Comparison of ENCODE assay signal across 29 mouse cellular contexts in genomic region chr12:79118991-79119390, GRCm38 (mm10). TPM values are rescaled to one million over a fixed set of nuclear protein-coding genes. Genes with fewer than 3 reads are reported as not detected.
DNase-seq lines count a peak whose midpoint lies in the region; ATAC-seq and TF ChIP-seq lines count a peak whose summit lies in the region.
"Had no signal": no experiment of that assay in that cellular context is flagged by ENCODE, and none has a peak within 500 bp of the region (broad histone marks: within the 10 kb centered on the region; RNA-seq: fewer than 3 reads in every experiment).

No protein-coding gene starts in this region.

- no peak for ATAC-seq in kidney, embryonic 15.5 days (replicated peaks; ENCODE audit: low FRiP score)
- ATAC-seq: CD4-positive, CD25-positive, alpha-beta regulatory T cell, adult 4 months; forebrain, embryonic 13.5 days; forebrain, embryonic 16.5 days; hindbrain, embryonic 16.5 days had no signal

- WGBS in kidney, adult 2 months, result 55% methylated on average over 4 of the region's 4 CpGs
- WGBS in kidney, embryonic 15.5 days, result 88% methylated on average over 4 of the region's 4 CpGs

- no peak overlapping the region for H3K4me3 ChIP-seq in kidney, adult 2 months (ENCODE audit: insufficient read depth, low read depth, low read length)
- no peak overlapping the region for H3K4me3 ChIP-seq in kidney, embryonic 15.5 days (replicated peaks)
- H3K4me3 ChIP-seq: forebrain, embryonic 10.5 days; forebrain, embryonic 13.5 days; hindbrain, embryonic 10.5 days; hindbrain, embryonic 13.5 days had no signal

- no peak for TF ChIP-seq POLR2A in kidney, adult 2 months (IDR thresholded peaks at IDR 0.05; ENCODE audit: low read depth, low read length)

- no peak overlapping the region for H3K27ac ChIP-seq in kidney, adult 2 months (ENCODE audit: insufficient read depth, low read depth, low read length)
- no peak overlapping the region for H3K27ac ChIP-seq in kidney, embryonic 15.5 days
- H3K27ac ChIP-seq: forebrain, embryonic 10.5 days; forebrain, embryonic 13.5 days; hindbrain, embryonic 10.5 days; hindbrain, embryonic 13.5 days had no signal

- H3K4me2 ChIP-seq in kidney, embryonic 15.5 days, result no peak overlapping the region
- H3K4me2 ChIP-seq: forebrain, embryonic 13.5 days; heart, embryonic 11.5 days; hindbrain, embryonic 13.5 days had no signal

- no peaks in the 10 kb centered on the region for H3K27me3 ChIP-seq in kidney, adult 2 months (replicated peaks; ENCODE audit: control insufficient read depth, insufficient read depth, low read length)
- no peaks in the 10 kb centered on the region for H3K27me3 ChIP-seq in kidney, embryonic 15.5 days
- H3K27me3 ChIP-seq: forebrain, embryonic 13.5 days; hindbrain, embryonic 13.5 days had no signal

- no peak overlapping the region for H3K9ac ChIP-seq in kidney, embryonic 15.5 days
- H3K9ac ChIP-seq: forebrain, embryonic 13.5 days; hindbrain, embryonic 13.5 days had no signal

- no peaks in the 10 kb centered on the region for H3K9me3 ChIP-seq in kidney, embryonic 15.5 days (replicated peaks)
- H3K9me3 ChIP-seq: forebrain, embryonic 10.5 days; forebrain, embryonic 13.5 days; hindbrain, embryonic 10.5 days; hindbrain, embryonic 13.5 days had no signal

- TF ChIP-seq CTCF in kidney, adult 2 months (conservative IDR thresholded peaks at IDR 0.05; ENCODE audit: insufficient read depth, insufficient read length, low read depth, low read length), result no peak

- peak; percentile 71 for DNase-seq in kidney, adult 2 months
- DNase-seq in kidney, postnatal 4 days, result no peak
- DNase-seq in kidney, postnatal 14 days, result peak; percentile 20
- DNase-seq in kidney, postnatal 36 days, result peak; percentile 31 to 55
- DNase-seq in left cerebral cortex, adult 9 months (ENCODE audit: low spot score in 2 of 2), result no peak
- DNase-seq in layer of hippocampus, postnatal 25 days (ENCODE audit: extremely low spot score in 1 of 2, low spot score in 1 of 2), result no peak
- DNase-seq: adrenal gland, adult 8-10 months; adrenal gland, postnatal 25 days; cerebellum, adult 11-12 months; cerebellum, adult 8-10 months; cerebellum, postnatal 10 days; cerebellum, postnatal 36 days; embryo, embryonic 11 days; gastrocnemius, postnatal 10 days; gastrocnemius, postnatal 36 days had no signal

- H3K4me1 ChIP-seq in kidney, adult 2 months (ENCODE audit: control insufficient read depth, insufficient read depth, low read length), result peaks cover 6% of the 10 kb centered on the region; the same call in 1 of the 2 replicates
- no peaks in the 10 kb centered on the region for H3K4me1 ChIP-seq in kidney, embryonic 15.5 days
- H3K4me1 ChIP-seq: forebrain, embryonic 10.5 days; forebrain, embryonic 13.5 days; hindbrain, embryonic 10.5 days; hindbrain, embryonic 13.5 days had no signal

- H3K36me3 ChIP-seq in kidney, adult 2 months (ENCODE audit: control insufficient read depth, insufficient read depth, low read length), result no peaks in the 10 kb centered on the region
- no peaks in the 10 kb centered on the region for H3K36me3 ChIP-seq in kidney, embryonic 15.5 days
- H3K36me3 ChIP-seq: forebrain, embryonic 10.5 days; hindbrain, embryonic 10.5 days; hindbrain, embryonic 13.5 days had no signal

RNA-seq across cellular contexts. Expression of gene Arg2, which starts 11.6 kb away (rescaled TPM):
- 19.2 and 26.3 TPM in 2 replicates for polyA plus RNA-seq in kidney, adult 2 months (2012; rRNA removed)
- 13.2 and 14.6 TPM in 2 replicates for polyA plus RNA-seq in kidney, embryonic 15.5 days (2015; fragmentation: Nextera tagmentation; extraction: Ambion mirVana)
- total RNA-seq in layer of hippocampus, postnatal 25 days (2021), result 1 to 10 TPM; 3.1 to 4.3 TPM
- total RNA-seq: gastrocnemius, adult 18-20 months; gastrocnemius, postnatal 10 days; gastrocnemius, postnatal 36 days; granulocyte monocyte progenitor cell, adult 5-6 weeks; heart, postnatal 25 days; MEL had no signal
- polyA plus RNA-seq: heart, postnatal 0 days had no signal

RNA-seq across cellular contexts. Expression of gene Pigh, which starts 29.5 kb away (rescaled TPM):
- polyA plus RNA-seq in kidney, adult 2 months (2012; rRNA removed), result 12.4 and 17.1 TPM in 2 replicates
- 31.7 and 36.2 TPM in 2 replicates for polyA plus RNA-seq in kidney, embryonic 15.5 days (2015; fragmentation: Nextera tagmentation; extraction: Ambion mirVana)
- total RNA-seq in layer of hippocampus, postnatal 25 days (2021), result 10 to 100 TPM; 10.1 to 10.9 TPM

RNA-seq across cellular contexts. Expression of gene Vti1b, which starts 53.5 kb away (rescaled TPM):
- 49.4 and 50.7 TPM in 2 replicates for polyA plus RNA-seq in kidney, adult 2 months (2012; rRNA removed)
- polyA plus RNA-seq in kidney, embryonic 15.5 days (2015; fragmentation: Nextera tagmentation; extraction: Ambion mirVana), result 97.7 and 101 TPM in 2 replicates
- 100 to 1,000 TPM; 147 to 174 TPM for total RNA-seq in layer of hippocampus, postnatal 25 days (2021)

Comparison
In these comparisons a context has a peak if more than half of its experiments do, and no peak if none do; other contexts are left out.
1. DNase-seq: peak in kidney, adult 2 months (single experiment), kidney, postnatal 14 days (single experiment) and kidney, postnatal 36 days (2 of 2); none in kidney, postnatal 4 days (0 of 2), left cerebral cortex, adult 9 months (0 of 2) and layer of hippocampus, postnatal 25 days (0 of 2).